Mouse (Mus musculus): ENCODE data around the gene Asxl1. TPM values are rescaled to one million over a fixed set of nuclear protein-coding genes. Genes with fewer than 3 reads are reported as not detected.
A peak's percentile ranks its signal among the peaks of the same experiment; 100 is the strongest.
"Not testable (repeated sequence)": the region's sequence is repeated elsewhere in the genome, so short reads cannot be mapped to it uniquely, and the experiment has no call there.

The Asxl1 gene
- polyA plus RNA-seq, 1 experiment from 2014 or later, result 11.8 TPM

DNA sequence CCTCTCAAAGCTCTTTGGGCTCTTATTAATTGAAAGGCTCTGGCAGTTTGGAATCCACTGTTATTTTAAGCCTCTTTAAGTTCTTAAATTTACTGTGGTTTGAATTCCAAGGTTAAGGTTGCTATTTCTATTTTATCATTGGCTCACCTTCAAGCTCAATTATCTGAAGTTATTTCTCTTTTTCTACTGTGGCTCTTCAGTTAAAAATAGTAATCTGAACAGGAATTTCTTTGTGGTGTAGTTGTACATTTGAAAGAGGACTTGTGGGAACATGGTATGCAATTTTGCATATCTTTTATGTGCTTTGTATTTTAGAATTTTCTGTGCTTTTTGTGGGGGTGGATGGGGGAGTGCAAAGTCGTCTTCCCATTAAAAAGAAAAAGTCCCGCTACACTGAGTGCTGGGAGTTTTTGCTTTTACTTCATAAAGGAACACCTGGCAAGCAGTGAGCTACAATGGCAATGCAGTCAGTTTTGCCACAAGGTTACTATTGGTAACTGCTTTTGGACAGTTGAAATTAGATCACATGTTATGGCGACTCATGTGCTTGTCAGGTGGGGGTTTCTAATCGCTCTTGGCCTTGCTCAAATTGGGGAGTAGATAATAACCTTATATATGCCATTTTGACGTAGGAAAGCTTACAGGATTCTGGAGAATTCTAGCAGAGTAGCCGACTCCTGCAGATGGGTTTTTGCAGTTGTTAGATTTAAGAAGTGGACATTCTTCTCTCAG lies 2.6 kb downstream of the Asxl1 start:
- Histone ChIP-seq H3K9me3 (replicated peaks) (no peaks in the 10 kb centered on the region), H3K36me3 (peaks cover 46% of the 10 kb centered on the region), H3K4me1 (peaks cover 44% of the 10 kb centered on the region), H3K27ac (replicated peaks) (no peak overlapping the region), H3K4me3 (peak overlapping the region; percentile 94), H3K27me3 (ENCODE audit: low read depth, poor library complexity, severe bottlenecking) (no peaks in the 10 kb centered on the region)
- no peak for DNase-seq (ENCODE audit: low spot score)
- WGBS, result 78% methylated on average over 6 of the region's 6 CpGs

DNA sequence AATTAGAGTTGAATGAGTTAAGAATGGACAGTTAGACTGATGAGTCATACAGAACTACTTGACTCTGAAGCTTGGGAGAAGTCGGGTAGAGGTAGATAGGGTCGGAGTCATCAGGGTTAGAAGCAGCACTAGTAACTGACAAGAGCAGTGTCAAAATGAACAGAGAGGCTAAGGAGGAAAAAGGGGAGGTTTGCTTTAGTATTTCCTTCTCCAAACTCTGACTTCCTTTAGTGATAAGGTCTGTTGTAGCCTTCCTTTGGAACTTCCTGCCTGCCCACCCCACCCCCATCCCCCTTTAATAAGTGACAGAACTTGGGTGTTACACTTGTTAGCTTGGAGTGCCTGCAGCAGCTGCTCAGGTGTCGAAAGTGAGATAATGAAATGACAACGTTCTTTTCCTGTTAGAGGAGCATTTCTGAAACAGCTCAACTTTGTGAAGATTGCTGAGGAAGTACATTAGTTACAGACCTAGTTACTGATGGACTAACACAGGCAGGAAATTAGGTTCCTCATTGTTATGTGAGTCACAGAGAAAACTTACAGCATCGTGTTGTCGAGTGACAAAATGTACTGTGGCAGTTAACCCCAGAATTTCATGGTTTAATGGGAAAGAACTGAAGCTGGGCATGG lies 5.0 kb downstream of the Asxl1 start:
- no peak overlapping the region for H3K4me3 ChIP-seq
- no peaks in the 10 kb centered on the region for H3K9me3 ChIP-seq (replicated peaks)
- H3K27me3 ChIP-seq (ENCODE audit: low read depth, poor library complexity, severe bottlenecking), result no peaks in the 10 kb centered on the region
- no peak for DNase-seq (ENCODE audit: low spot score)
- H3K36me3 ChIP-seq, result peaks cover 70% of the 10 kb centered on the region
- no peak overlapping the region for H3K27ac ChIP-seq (replicated peaks)
- H3K4me1 ChIP-seq, result peaks cover 38% of the 10 kb centered on the region
- WGBS, result 68% methylated on average over 6 of the region's 6 CpGs

DNA sequence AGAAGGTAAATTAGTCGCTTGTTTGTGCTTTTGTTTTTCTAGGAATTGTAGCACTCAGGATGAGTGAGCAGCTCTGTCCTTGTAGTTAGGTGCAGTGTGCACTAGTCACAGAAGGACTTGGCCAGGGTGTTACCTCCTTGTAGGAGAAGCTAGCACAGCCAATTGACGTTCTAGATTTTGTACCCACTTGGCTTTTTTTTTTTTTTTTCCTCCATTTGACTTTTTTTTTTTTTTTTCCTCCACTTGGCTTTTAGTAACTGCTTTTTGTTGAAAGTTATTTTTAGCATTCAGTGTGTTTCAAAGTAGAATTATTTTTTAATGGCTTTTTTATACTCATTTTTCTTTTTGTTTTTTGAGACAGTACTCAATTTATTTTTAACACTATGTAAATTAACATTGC lies 9.0 kb downstream of the Asxl1 start:
- no peak overlapping the region for H3K27ac ChIP-seq (replicated peaks)
- H3K9me3 ChIP-seq (replicated peaks), result no peaks in the 10 kb centered on the region
- no peaks in the 10 kb centered on the region for H3K27me3 ChIP-seq (ENCODE audit: low read depth, poor library complexity, severe bottlenecking)
- H3K36me3 ChIP-seq, result peaks cover 96% of the 10 kb centered on the region
- WGBS, result 91% methylated on average over 2 of the region's 2 CpGs
- no peak for DNase-seq (ENCODE audit: low spot score)
- H3K4me1 ChIP-seq, result peaks cover 14% of the 10 kb centered on the region
- no peak overlapping the region for H3K4me3 ChIP-seq

GRCm38 (mm10) chr2:153356784-153357183 lies 11.2 kb downstream of the Asxl1 start:
- Histone ChIP-seq H3K27me3 (ENCODE audit: low read depth, poor library complexity, severe bottlenecking) (no peaks in the 10 kb centered on the region), H3K9me3 (replicated peaks) (no peaks in the 10 kb centered on the region), H3K36me3 (peaks cover 99% of the 10 kb centered on the region), H3K4me1 (no peaks in the 10 kb centered on the region), H3K27ac (replicated peaks) (no peak overlapping the region), H3K4me3 (no peak overlapping the region)
- DNase-seq (ENCODE audit: low spot score), result no peak
- WGBS, result 95% methylated on average over 4 of the region's 4 CpGs

- Histone ChIP-seq H3K27ac (replicated peaks) (no peak overlapping the region), H3K27me3 (ENCODE audit: low read depth, poor library complexity, severe bottlenecking) (no peaks in the 10 kb centered on the region), H3K4me3 (no peak overlapping the region), H3K9me3 (replicated peaks) (no peaks in the 10 kb centered on the region), H3K4me1 (no peaks in the 10 kb centered on the region), H3K36me3 (peaks cover 96% of the 10 kb centered on the region)
- 96% methylated on average over 1 of the region's 1 CpGs for WGBS
- no peak for DNase-seq (ENCODE audit: low spot score)
Measured at GRCm38 (mm10) chr2:153361101-153361710, 15.6 kb downstream of the Asxl1 start.

DNA sequence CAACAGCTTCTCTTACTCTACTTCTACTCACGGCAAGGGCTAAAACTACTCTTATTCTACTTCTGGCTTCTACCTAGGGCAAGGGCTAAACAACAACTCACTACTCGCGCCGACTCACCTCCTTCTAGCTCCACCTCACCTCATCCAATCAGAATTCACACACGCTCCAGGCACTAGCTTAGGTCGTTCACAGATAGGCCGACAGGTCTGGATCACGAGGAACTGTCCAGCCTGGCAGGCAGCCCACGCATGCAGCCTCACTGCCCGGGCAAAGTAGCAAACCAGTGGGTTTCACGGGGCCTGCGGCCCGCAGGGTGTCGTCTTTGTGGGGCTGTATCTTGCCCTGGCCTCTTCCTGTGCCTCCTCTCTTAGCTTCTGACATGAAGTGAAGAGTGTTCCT lies 18.9 kb downstream of the Asxl1 start:
- not testable (repeated sequence) for H3K9me3 ChIP-seq (replicated peaks); H3K4me1 ChIP-seq; H3K27me3 ChIP-seq (ENCODE audit: low read depth, poor library complexity, severe bottlenecking); H3K4me3 ChIP-seq; DNase-seq (ENCODE audit: low spot score); H3K27ac ChIP-seq (replicated peaks)
- H3K36me3 ChIP-seq, result peaks cover 96% of the 10 kb centered on the region
- 95% methylated on average over 14 of the region's 14 CpGs for WGBS

GRCm38 (mm10) chr2:153370871-153371270 lies 25.2 kb downstream of the Asxl1 start:
- Histone ChIP-seq H3K27me3 (ENCODE audit: low read depth, poor library complexity, severe bottlenecking) (no peaks in the 10 kb centered on the region), H3K9me3 (replicated peaks) (no peaks in the 10 kb centered on the region), H3K27ac (replicated peaks) (no peak overlapping the region), H3K36me3 (peaks cover 73% of the 10 kb centered on the region), H3K4me3 (no peak overlapping the region), H3K4me1 (no peaks in the 10 kb centered on the region)
- no peak for DNase-seq (ENCODE audit: low spot score)

DNA sequence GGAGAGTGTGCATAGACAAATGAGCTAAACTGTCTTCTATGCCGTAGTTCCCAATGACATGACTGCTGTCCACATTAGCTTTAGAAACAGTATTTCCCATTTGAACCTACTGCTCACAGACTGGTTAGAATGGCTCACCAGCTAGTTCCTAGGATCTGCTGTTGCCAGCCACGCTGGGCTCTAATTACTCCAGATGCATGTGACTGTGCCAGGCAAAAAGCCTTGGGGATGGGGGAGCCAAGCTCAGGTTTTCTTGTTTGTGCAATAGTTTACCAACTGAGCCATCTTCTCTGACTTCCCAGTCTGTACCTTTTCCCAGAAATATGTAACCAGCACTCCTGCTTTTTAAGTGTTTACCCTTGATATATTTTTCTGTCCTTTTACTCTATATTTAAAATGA lies 29.8 kb downstream of the Asxl1 start:
- Histone ChIP-seq H3K9me3 (replicated peaks) (no peaks in the 10 kb centered on the region), H3K4me1 (no peaks in the 10 kb centered on the region), H3K27me3 (ENCODE audit: low read depth, poor library complexity, severe bottlenecking) (no peaks in the 10 kb centered on the region), H3K36me3 (peaks cover 70% of the 10 kb centered on the region), H3K4me3 (no peak overlapping the region), H3K27ac (replicated peaks) (no peak overlapping the region)
- DNase-seq (ENCODE audit: low spot score), result no peak
- 93% methylated on average over 2 of the region's 2 CpGs for WGBS

DNA sequence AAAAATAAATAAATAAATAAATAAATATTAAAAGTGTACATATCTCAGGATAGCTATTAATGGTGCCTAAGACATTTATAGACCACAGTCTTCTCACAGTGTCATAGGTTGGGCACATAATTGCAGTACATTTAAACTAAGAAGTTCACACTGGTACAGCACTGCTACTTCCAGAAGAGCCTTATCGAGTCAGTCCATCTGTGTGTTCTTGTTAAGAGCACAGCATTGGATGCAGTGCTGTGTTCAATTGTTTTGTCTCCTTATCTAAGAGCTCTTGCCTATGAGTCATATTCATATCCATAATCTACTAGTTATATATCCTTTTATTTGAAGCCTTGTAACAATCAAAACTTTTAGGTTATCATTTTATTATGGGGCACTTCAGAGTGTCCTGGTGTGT lies 34.9 kb downstream of the Asxl1 start:
- 91% methylated on average over 1 of the region's 1 CpGs for WGBS
- DNase-seq (ENCODE audit: low spot score), result no peak
- no peaks in the 10 kb centered on the region for H3K9me3 ChIP-seq (replicated peaks)
- no peaks in the 10 kb centered on the region for H3K4me1 ChIP-seq
- H3K27me3 ChIP-seq (ENCODE audit: low read depth, poor library complexity, severe bottlenecking), result no peaks in the 10 kb centered on the region
- H3K4me3 ChIP-seq, result no peak overlapping the region
- H3K36me3 ChIP-seq, result peaks cover 91% of the 10 kb centered on the region
- no peak overlapping the region for H3K27ac ChIP-seq (replicated peaks)

DNA sequence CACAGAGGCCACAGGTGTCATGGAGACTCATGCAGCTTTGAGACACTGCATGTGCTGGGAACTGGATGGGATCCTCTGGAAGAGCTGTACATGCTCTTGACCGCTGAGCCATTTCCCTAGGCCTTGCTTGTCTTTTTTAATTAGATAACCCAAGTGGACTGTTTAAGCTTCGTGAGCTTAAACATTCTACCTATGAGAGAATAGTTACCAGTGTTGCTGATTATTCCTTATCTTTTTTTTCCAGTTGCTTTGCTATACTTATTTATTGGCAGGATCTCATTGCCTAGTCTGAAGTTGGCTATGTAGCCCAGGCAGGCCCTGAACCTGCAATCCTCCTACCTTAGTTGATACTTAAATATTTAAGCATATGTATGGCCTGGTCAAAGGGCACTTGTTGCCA lies 44.2 kb downstream of the Asxl1 start:
- Histone ChIP-seq H3K27me3 (ENCODE audit: low read depth, poor library complexity, severe bottlenecking) (no peaks in the 10 kb centered on the region), H3K9me3 (replicated peaks) (no peaks in the 10 kb centered on the region), H3K27ac (replicated peaks) (no peak overlapping the region), H3K4me3 (no peak overlapping the region), H3K4me1 (no peaks in the 10 kb centered on the region), H3K36me3 (peaks cover 88% of the 10 kb centered on the region)
- DNase-seq (ENCODE audit: low spot score), result no peak
- whole genome bisulfite sequencing, result 94% methylated on average over 2 of the region's 2 CpGs

GRCm38 (mm10) chr2:153393045-153393444 lies 47.4 kb downstream of the Asxl1 start:
- Histone ChIP-seq H3K4me3 (no peak overlapping the region), H3K36me3 (peaks cover 94% of the 10 kb centered on the region), H3K4me1 (no peaks in the 10 kb centered on the region), H3K9me3 (replicated peaks) (no peaks in the 10 kb centered on the region), H3K27me3 (ENCODE audit: low read depth, poor library complexity, severe bottlenecking) (no peaks in the 10 kb centered on the region), H3K27ac (replicated peaks) (no peak overlapping the region)
- DNase-seq (ENCODE audit: low spot score), result no peak
- WGBS, result 96% methylated on average over 10 of the region's 10 CpGs

DNA sequence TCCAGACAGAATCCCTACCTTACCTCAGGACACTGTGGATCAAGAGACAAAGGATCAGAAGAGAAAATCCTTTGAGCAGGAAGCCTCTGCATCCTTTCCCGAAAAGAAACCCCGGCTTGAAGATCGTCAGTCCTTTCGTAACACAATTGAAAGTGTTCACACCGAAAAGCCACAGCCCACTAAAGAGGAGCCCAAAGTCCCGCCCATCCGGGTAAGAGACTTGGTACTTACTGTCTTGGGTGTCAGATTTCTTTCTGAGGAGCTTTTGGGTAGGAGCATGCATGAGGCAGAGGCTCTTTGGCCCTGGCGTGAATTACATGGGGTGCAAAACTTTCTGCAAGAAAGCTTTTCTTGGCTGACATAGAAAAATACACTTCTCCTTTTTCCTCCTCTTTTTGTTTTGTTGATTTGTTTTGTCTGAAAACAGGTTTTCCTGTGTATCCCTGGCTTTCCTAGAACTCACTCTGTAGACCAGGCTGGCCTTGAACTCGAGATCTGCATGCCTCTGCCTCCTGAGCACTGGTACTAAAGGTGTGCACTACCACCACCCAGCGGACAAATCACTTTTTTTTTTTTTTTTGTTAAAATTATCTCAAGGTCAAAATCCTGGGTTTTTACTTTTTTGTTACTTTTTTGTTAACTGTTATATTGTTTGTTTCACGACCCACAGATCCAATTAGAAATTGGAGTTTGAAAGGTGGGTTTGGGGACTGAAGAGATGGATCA lies 52.3 kb downstream of the Asxl1 start:
- Histone ChIP-seq H3K27me3 (ENCODE audit: low read depth, poor library complexity, severe bottlenecking) (no peaks in the 10 kb centered on the region), H3K4me3 (no peak overlapping the region), H3K36me3 (peaks cover 98% of the 10 kb centered on the region), H3K9me3 (replicated peaks) (no peaks in the 10 kb centered on the region), H3K27ac (replicated peaks) (no peak overlapping the region), H3K4me1 (no peaks in the 10 kb centered on the region)
- WGBS, result 92% methylated on average over 11 of the region's 11 CpGs
- DNase-seq (ENCODE audit: low spot score), result no peak

DNA sequence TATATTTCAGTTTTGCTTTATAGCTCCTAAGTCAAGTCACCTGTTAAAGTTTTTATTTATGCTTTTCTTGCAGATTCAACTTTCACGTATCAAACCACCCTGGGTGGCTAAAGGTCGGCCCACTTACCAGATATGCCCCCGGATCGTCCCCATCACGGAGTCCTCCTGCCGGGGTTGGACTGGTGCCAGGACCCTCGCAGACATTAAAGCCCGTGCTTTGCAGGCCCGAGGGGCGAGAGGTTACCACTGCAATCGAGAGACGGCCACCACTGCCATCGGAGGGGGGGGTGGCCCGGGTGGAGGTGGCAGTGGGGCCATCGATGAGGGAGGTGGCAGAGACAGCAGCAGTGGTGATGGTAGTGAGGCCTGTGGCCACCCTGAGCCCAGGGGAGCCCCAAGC lies 53.5 kb downstream of the Asxl1 start:
- Histone ChIP-seq H3K27me3 (ENCODE audit: low read depth, poor library complexity, severe bottlenecking) (no peaks in the 10 kb centered on the region), H3K9me3 (replicated peaks) (no peaks in the 10 kb centered on the region), H3K27ac (replicated peaks) (no peak overlapping the region), H3K4me3 (no peak overlapping the region), H3K36me3 (peaks cover 91% of the 10 kb centered on the region), H3K4me1 (no peaks in the 10 kb centered on the region)
- DNase-seq (ENCODE audit: low spot score), result no peak
- WGBS, result 95% methylated on average over 15 of the region's 15 CpGs
